Mouse (Mus musculus) hindbrain, embryonic 12.5 days (tissue): Measurements from ENCODE around the gene Shmt2. TPM values are rescaled to one million over a fixed set of nuclear protein-coding genes. Genes with fewer than 3 reads are reported as not detected.
A peak's percentile ranks its signal among the peaks of the same experiment; 100 is the strongest.

Experiments
- ATAC-seq: fragments of 200-750 bp; cut with Nextera tagmentation; 2 replicates; pipeline ENCODE4 v1.8.0; 2017; ENCODE audit warnings: moderate TSS enrichment; ENCODE audit not compliant: low FRiP score
- H3K27ac ChIP-seq: fragments of 300-500 bp; sonication (generic); 2 replicates; pipeline ENCODE4 v1.5.1; 2016; ENCODE audit warnings: mild to moderate bottlenecking
- H3K27me3 ChIP-seq: fragments of 300-500 bp; sonication (generic); 2 replicates; pipeline ENCODE4 v1.6.1; 2016; ENCODE audit warnings: mild to moderate bottlenecking
- H3K36me3 ChIP-seq: fragments of 300-500 bp; sonication (generic); 2 replicates; pipeline ENCODE4 v1.6.1; 2016; ENCODE audit warnings: mild to moderate bottlenecking
- H3K4me1 ChIP-seq: fragments of 300-500 bp; sonication (generic); 2 replicates; pipeline ENCODE4 v1.6.1; 2016
- H3K4me2 ChIP-seq: fragments of 300-500 bp; sonication (generic); replicated peaks from 2 replicates; pipeline ENCODE4 v1.6.1; 2016; ENCODE audit warnings: mild to moderate bottlenecking
- H3K4me3 ChIP-seq: fragments of 300-500 bp; sonication (generic); 2 replicates; pipeline ENCODE4 v1.5.1; 2016; ENCODE audit warnings: mild to moderate bottlenecking
- H3K9ac ChIP-seq: fragments of 300-500 bp; sonication (generic); 2 replicates; pipeline ENCODE4 v1.6.1; 2016; ENCODE audit warnings: mild to moderate bottlenecking, moderate library complexity
- H3K9me3 ChIP-seq: fragments of 300-500 bp; sonication (generic); replicated peaks from 2 replicates; pipeline ENCODE4 v1.6.1; 2016; ENCODE audit warnings: mild to moderate bottlenecking
- WGBS: fragments of 180-500 bp; shearing (Covaris S2); methylation state at CpG from one replicate; pipeline ENCODE4 v1.1.7; 2016; 5-methylcytosine and 5-hydroxymethylcytosine counted together
- polyA plus RNA-seq: library from polyadenylated mRNA; unstranded; fragments of >200 nt; fragmentation: Nextera tagmentation; extraction: Ambion mirVana; gene quantifications from 2 replicates; pipeline ENCODE4 v1.2.1, GENCODE M21; 2016

Gene Shmt2
- polyA plus RNA-seq, 1 experiment from 2014 or later = 67.1 TPM

- WGBS = 1% methylated on average over 18 of the region's 25 CpGs
- Histone ChIP-seq H3K27me3 (peaks cover 100% of the 10 kb centered on the region), H3K27ac (peak overlapping the region; percentile 88), H3K36me3 (no peaks in the 10 kb centered on the region), H3K4me3 (peak overlapping the region; percentile 57), H3K4me2 (peak overlapping the region; percentile 82), H3K9me3 (no peaks in the 10 kb centered on the region), H3K9ac (peak overlapping the region; percentile 62), H3K4me1 (peaks cover 95% of the 10 kb centered on the region)
- 0 out of 2 replicates have a peak, but pooled peaks have one; percentile 15 for ATAC-seq
Observed at GRCm38 (mm10) chr10:127530945-127531344, 8.7 kb upstream of the Shmt2 start.

- peak overlapping the region; percentile 57 for H3K4me3 ChIP-seq
- WGBS = 2% methylated on average over 17 of the region's 17 CpGs
- peak overlapping the region; percentile 88 for H3K27ac ChIP-seq
- peak overlapping the region; percentile 82 for H3K4me2 ChIP-seq
- peaks cover 82% of the 10 kb centered on the region for H3K4me1 ChIP-seq
- H3K9ac ChIP-seq = peak overlapping the region; percentile 50
- no peaks in the 10 kb centered on the region for H3K9me3 ChIP-seq
- H3K36me3 ChIP-seq = no peaks in the 10 kb centered on the region
- peaks cover 92% of the 10 kb centered on the region for H3K27me3 ChIP-seq
- ATAC-seq = peak; percentile 46
Observed at GRCm38 (mm10) chr10:127527481-127527880, 5.2 kb upstream of the Shmt2 start.

DNA sequence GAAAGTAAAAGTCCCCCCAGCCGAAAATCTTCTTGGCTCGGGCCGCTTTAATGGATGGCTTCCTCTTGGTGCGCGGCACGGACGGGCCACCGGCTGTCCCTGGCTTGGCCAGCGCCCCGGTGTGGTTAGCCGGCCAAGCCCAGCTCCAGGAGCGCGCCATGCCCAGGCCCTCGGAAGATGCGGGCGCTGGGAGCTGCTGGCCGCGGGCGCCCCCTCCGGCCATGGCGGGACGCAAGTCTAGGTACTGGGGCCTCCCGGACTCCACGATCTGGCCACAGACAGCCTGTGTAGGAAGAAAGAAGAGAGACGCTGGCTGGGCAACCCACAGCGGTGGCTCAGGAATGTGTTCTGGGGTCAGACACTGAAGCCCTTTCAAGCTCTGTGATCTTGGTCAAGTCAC, 4.4 kb upstream of the Shmt2 start:
- H3K4me3 ChIP-seq = peak overlapping the region; percentile 57
- H3K4me2 ChIP-seq = peak overlapping the region; percentile 82
- H3K9ac ChIP-seq = peak overlapping the region; percentile 50
- no peaks in the 10 kb centered on the region for H3K36me3 ChIP-seq
- under 1% methylated on average over 26 of the region's 26 CpGs for WGBS
- ATAC-seq = no peak
- H3K27ac ChIP-seq = peak overlapping the region; percentile 88
- H3K27me3 ChIP-seq = peaks cover 84% of the 10 kb centered on the region
- no peaks in the 10 kb centered on the region for H3K9me3 ChIP-seq
- H3K4me1 ChIP-seq = peaks cover 78% of the 10 kb centered on the region

- peak overlapping the region; percentile 57 for H3K4me3 ChIP-seq
- H3K36me3 ChIP-seq = no peaks in the 10 kb centered on the region
- H3K9ac ChIP-seq = peak overlapping the region; percentile 50
- H3K27ac ChIP-seq = peak overlapping the region; percentile 88; the same call in 1 of the 2 replicates
- H3K9me3 ChIP-seq = no peaks in the 10 kb centered on the region
- H3K4me1 ChIP-seq = peaks cover 77% of the 10 kb centered on the region
- peaks cover 77% of the 10 kb centered on the region for H3K27me3 ChIP-seq
- no peak for ATAC-seq
- 3% methylated on average over 26 of the region's 26 CpGs for WGBS
- peak overlapping the region; percentile 82 for H3K4me2 ChIP-seq
Observed at GRCm38 (mm10) chr10:127526048-127526447, 3.8 kb upstream of the Shmt2 start.

DNA sequence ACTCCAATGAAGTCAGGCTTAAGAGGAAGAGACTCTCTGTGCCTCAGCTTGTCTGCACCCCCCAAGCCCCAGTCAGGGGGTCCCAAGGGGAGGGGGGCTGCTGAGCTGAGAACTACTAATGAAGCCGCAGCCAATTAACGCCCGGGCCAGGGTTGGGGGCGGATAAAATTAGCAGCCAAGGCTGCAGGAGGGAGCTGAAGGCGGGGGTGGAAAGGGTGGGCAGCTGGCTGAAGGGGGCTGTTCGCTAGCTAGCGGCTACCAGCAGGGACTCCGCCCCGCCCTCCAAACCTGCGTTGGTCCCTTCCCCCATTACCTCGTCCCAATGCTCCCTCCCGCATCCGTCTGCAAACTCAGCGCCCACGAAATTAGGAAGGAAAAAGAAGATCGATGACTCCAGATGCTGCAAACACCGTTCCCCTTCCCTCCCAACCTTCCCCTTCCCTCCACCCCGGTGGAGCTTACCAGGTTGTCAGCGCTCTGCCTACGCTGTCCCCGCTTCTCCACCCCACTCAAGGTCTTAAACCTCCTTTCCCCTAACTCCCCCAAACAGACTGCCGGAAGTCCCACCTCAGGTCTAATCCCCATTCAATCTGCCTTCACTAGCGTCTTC, 2.5 kb upstream of the Shmt2 start:
- H3K9ac ChIP-seq = 0 out of 2 replicates have a peak overlapping the region, but pooled peaks have one; percentile 6
- no peak overlapping the region for H3K4me3 ChIP-seq
- H3K4me1 ChIP-seq = peaks cover 73% of the 10 kb centered on the region

GRCm38 (mm10) chr10:127521611-127522080, 598 bp downstream of the Shmt2 start:
- peak overlapping the region; percentile 45 for H3K4me3 ChIP-seq
- H3K4me2 ChIP-seq = peak overlapping the region; percentile 74
- 11% methylated on average over 12 of the region's 12 CpGs for WGBS
- peaks cover 50% of the 10 kb centered on the region for H3K27me3 ChIP-seq
- peak overlapping the region; percentile 52 for H3K9ac ChIP-seq
- no peak overlapping the region for H3K27ac ChIP-seq
- peaks cover 54% of the 10 kb centered on the region for H3K4me1 ChIP-seq
- ATAC-seq = no peak
- no peaks in the 10 kb centered on the region for H3K9me3 ChIP-seq
- H3K36me3 ChIP-seq = peaks cover 18% of the 10 kb centered on the region; the same call in 1 of the 2 replicates

More for the DNA sequence above, 2.5 kb upstream of the Shmt2 start:
- Histone ChIP-seq H3K27ac (peak overlapping the region; percentile 60), H3K4me2 (peak overlapping the region; percentile 82), H3K27me3 (peaks cover 64% of the 10 kb centered on the region), H3K36me3 (0 out of 2 replicates have a peak, but pooled peaks cover 3% of the 10 kb centered on the region), H3K9me3 (no peaks in the 10 kb centered on the region)
- ATAC-seq = 0 out of 2 replicates have a peak, but pooled peaks have one; percentile 11
- 3% methylated on average over 23 of the region's 23 CpGs for WGBS

DNA sequence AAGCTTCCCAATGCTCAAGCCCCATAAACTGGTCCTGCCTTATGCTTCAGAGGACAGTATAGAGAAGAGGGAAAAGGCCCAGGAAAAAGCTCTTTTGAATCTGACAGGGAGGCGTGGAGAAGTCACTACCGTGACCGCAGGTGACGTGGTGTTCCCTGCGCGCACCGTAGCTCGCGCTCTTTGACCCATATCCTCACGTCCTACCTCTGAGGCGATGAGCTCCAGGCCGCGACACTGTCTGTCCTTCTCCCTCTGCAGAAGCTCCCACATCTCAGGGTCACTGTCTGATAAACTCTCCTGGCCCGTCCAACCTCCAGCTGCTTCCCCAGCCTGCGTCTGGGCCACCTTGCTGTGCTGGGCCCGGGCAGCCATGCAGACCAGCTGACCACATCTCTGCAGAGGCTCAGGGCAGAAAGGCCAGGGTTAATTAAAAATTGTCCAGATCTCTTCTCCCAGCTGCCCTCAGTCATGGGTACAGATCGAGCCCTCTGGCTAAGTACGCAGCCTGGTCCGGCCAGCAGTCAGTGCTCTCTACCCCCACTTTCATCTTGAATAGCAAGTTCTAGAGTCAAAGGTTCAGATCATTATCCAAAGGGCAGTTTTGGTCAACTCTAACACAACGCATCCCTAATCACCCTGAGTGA, 1.4 kb downstream of the Shmt2 start:
- Histone ChIP-seq H3K4me3 (peak overlapping the region; percentile 45; the same call in 1 of the 2 replicates), H3K9ac (no peak overlapping the region; the same call in 1 of the 2 replicates), H3K4me2 (peak overlapping the region; percentile 74; the same call in 1 of the 2 replicates), H3K36me3 (peaks cover 18% of the 10 kb centered on the region; the same call in 1 of the 2 replicates), H3K27ac (no peak overlapping the region), H3K9me3 (no peaks in the 10 kb centered on the region), H3K27me3 (peaks cover 49% of the 10 kb centered on the region), H3K4me1 (peaks cover 54% of the 10 kb centered on the region)
- 81% methylated on average over 20 of the region's 20 CpGs for WGBS
- no peak for ATAC-seq

- H3K9ac ChIP-seq = no peak overlapping the region
- H3K27me3 ChIP-seq = peaks cover 49% of the 10 kb centered on the region
- H3K36me3 ChIP-seq = peaks cover 18% of the 10 kb centered on the region; the same call in 1 of the 2 replicates
- no peaks in the 10 kb centered on the region for H3K9me3 ChIP-seq
- H3K4me2 ChIP-seq = no peak overlapping the region; the same call in 1 of the 2 replicates
- H3K4me1 ChIP-seq = peaks cover 54% of the 10 kb centered on the region
- WGBS = 93% methylated on average over 37 of the region's 37 CpGs
- no peak overlapping the region for H3K4me3 ChIP-seq
- ATAC-seq = no peak
- H3K27ac ChIP-seq = no peak overlapping the region
Observed at GRCm38 (mm10) chr10:127519903-127520713, 2.1 kb downstream of the Shmt2 start.

GRCm38 (mm10) chr10:127519041-127519701, 3.1 kb downstream of the Shmt2 start:
- H3K4me2 ChIP-seq = no peak overlapping the region
- peaks cover 18% of the 10 kb centered on the region; the same call in 1 of the 2 replicates for H3K36me3 ChIP-seq
- H3K27me3 ChIP-seq = peaks cover 49% of the 10 kb centered on the region
- no peak for ATAC-seq
- peaks cover 56% of the 10 kb centered on the region for H3K4me1 ChIP-seq
- no peak overlapping the region for H3K27ac ChIP-seq
- 89% methylated on average over 22 of the region's 26 CpGs for WGBS
- no peak overlapping the region for H3K4me3 ChIP-seq
- no peaks in the 10 kb centered on the region for H3K9me3 ChIP-seq
- no peak overlapping the region for H3K9ac ChIP-seq

DNA sequence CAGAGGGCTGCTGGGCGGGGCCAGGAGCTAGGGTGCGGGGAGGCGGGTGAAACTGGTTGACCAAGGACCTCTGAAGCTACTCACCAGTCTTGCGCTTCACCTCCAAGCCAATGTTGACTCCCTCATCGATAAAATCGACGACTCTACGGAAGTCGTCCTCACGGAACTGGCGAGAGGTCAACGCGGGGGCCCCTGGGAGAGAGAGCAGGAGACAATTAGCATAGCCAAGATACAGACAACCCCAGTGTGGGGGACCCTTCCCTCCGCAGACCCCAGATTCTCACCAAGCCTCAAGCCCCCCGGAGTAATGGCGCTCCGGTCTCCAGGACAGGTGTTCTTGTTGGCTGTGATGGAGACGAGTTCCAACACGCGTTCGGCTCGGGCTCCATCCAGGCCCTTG, 4.3 kb downstream of the Shmt2 start:
- H3K27ac ChIP-seq = no peak overlapping the region
- ATAC-seq = no peak

DNA sequence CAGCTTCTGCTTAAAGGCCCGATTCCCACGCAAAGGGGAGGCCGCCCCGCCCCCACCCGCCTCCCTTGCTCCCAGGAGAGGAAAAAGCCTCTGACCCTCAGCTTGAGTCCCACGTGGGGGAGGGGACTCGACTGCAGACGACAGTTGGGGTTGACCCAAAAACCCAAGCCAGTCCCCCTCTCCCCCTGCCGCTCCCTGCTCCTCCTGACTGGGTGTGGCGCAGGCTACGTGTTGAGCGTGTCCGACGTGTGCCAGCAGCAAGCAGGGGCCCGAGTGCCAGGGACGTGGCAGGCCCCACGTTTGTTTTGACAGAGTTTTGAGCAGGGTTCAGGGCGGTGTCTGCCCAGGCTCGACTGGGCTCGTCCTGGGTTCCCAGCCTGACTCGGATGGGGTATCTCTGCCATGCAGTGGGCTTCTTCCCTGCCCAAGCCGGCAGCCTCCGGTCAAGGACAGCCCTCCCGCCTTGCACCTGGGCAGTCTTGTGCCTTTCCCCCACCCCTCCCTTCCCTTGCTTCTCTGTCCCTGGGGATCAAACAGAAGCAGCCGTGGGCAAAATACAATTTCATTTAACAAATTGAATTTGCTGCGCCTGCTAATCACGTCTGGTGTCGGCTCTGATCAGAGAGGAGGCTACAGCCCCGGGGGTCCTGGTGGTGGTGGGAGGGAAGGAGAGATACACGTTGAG, 5.5 kb downstream of the Shmt2 start:
- Histone ChIP-seq H3K9ac (peak overlapping the region; percentile 41), H3K36me3 (peaks cover 18% of the 10 kb centered on the region; the same call in 1 of the 2 replicates), H3K4me1 (peaks cover 75% of the 10 kb centered on the region), H3K27ac (peak overlapping the region; percentile 40; the same call in 1 of the 2 replicates), H3K4me2 (peak overlapping the region; percentile 40), H3K27me3 (peaks cover 58% of the 10 kb centered on the region), H3K9me3 (no peaks in the 10 kb centered on the region), H3K4me3 (peak overlapping the region; percentile 4; the same call in 1 of the 2 replicates)
- WGBS = 5% methylated on average over 30 of the region's 30 CpGs
- no peak; the same call in 1 of the 2 replicates for ATAC-seq

More for the DNA sequence above, 4.3 kb downstream of the Shmt2 start:
- Histone ChIP-seq H3K9me3 (no peaks in the 10 kb centered on the region), H3K4me1 (peaks cover 68% of the 10 kb centered on the region), H3K27me3 (peaks cover 52% of the 10 kb centered on the region), H3K36me3 (peaks cover 18% of the 10 kb centered on the region; the same call in 1 of the 2 replicates), H3K4me3 (no peak overlapping the region), H3K9ac (no peak overlapping the region), H3K4me2 (no peak overlapping the region)
- 90% methylated on average over 22 of the region's 22 CpGs for WGBS
